Mouse (Mus musculus) limb, embryonic 14.5 days (tissue): ENCODE measurements at regions not wholly inside any gene's neighbourhood (a gene's known extent, or its start where the extent isn't known, plus 50 kb on each side); places are given as distances from the start of the nearest gene placed in this dataset.

Source experiments
- ATAC-seq: fragments of 200-750 bp; cut with Nextera tagmentation; 2 replicates; pipeline ENCODE4 v1.8.0; 2017; ENCODE audit warnings: low read depth, moderate number of reproducible peaks, moderate TSS enrichment; ENCODE audit not compliant: low FRiP score
- DNase-seq: peaks from one replicate; pipeline ENCODE4 v3.0.0-alpha.2; 2015; ENCODE audit warnings: low spot score
- H3K27ac ChIP-seq: fragments of 300-500 bp; sonication (generic); replicated peaks from 2 replicates; pipeline ENCODE4 v1.5.1; 2014; ENCODE audit warnings: low read depth, mild to moderate bottlenecking, low read length, moderate library complexity, mixed read lengths
- H3K27me3 ChIP-seq: fragments of 300-500 bp; sonication (generic); 2 replicates; pipeline ENCODE4 v1.6.1; 2014; ENCODE audit warnings: low read length, mixed read lengths; ENCODE audit not compliant: control insufficient read depth, insufficient read depth
- H3K36me3 ChIP-seq: fragments of 300-500 bp; sonication (generic); 2 replicates; pipeline ENCODE4 v1.6.1; 2014; ENCODE audit warnings: mild to moderate bottlenecking, low read length, moderate library complexity, mixed read lengths; ENCODE audit not compliant: control insufficient read depth, insufficient read depth
- H3K4me1 ChIP-seq: fragments of 300-500 bp; sonication (generic); 2 replicates; pipeline ENCODE4 v1.6.1; 2014; ENCODE audit warnings: antibody characterized with exemption, low read length, mixed read lengths; ENCODE audit not compliant: control insufficient read depth, insufficient read depth
- H3K4me2 ChIP-seq: fragments of 300-500 bp; sonication (generic); replicated peaks from 2 replicates; pipeline ENCODE4 v1.6.1; 2014; ENCODE audit warnings: low read depth, mild to moderate bottlenecking, low read length, moderate library complexity; ENCODE audit not compliant: severe bottlenecking
- H3K4me3 ChIP-seq: fragments of 300-500 bp; sonication (generic); replicated peaks from 2 replicates; pipeline ENCODE4 v1.5.1; 2014; ENCODE audit warnings: low read length
- H3K9ac ChIP-seq: fragments of 300-500 bp; sonication (generic); 2 replicates; pipeline ENCODE4 v1.6.1; 2014; ENCODE audit warnings: mild to moderate bottlenecking, low read depth, low read length, moderate library complexity; ENCODE audit not compliant: severe bottlenecking
- H3K9me3 ChIP-seq: fragments of 300-500 bp; sonication (generic); 2 replicates; pipeline ENCODE4 v1.6.1; 2016; ENCODE audit warnings: low read length; ENCODE audit not compliant: control insufficient read depth
- POLR2A ChIP-seq: fragments of 200-500 bp; IDR thresholded peaks from 2 replicates; pipeline ENCODE4 v1.8.0; 2012; ENCODE audit warnings: inconsistent platforms, mild to moderate bottlenecking, moderate library complexity, borderline replicate concordance; ENCODE audit not compliant: insufficient read depth, insufficient read length; ENCODE audit errors: extremely low read depth
- WGBS: fragments of 180-500 bp; shearing (Covaris S2); extraction: QIAGEN DNeasy Blood & Tissue Kit; methylation state at CpG from one replicate; pipeline ENCODE4 v1.1.7; 2014; 5-methylcytosine and 5-hydroxymethylcytosine counted together

GRCm38 (mm10) chr10:37561705-37562104 lies 423.0 kb upstream of the Marcks start:
- Histone ChIP-seq H3K4me1 (no peaks in the 10 kb centered on the region), H3K4me2 (no peak overlapping the region), H3K36me3 (no peaks in the 10 kb centered on the region), H3K9ac (no peak overlapping the region), H3K27me3 (no peaks in the 10 kb centered on the region), H3K9me3 (no peaks in the 10 kb centered on the region), H3K4me3 (no peak overlapping the region), H3K27ac (no peak overlapping the region)
- TF ChIP-seq POLR2A: no peak
- WGBS: 82% methylated on average over 2 of the region's 2 CpGs
- DNase-seq: no peak
- no peak for ATAC-seq

- Histone ChIP-seq H3K9me3 (no peaks in the 10 kb centered on the region; the same call in 1 of the 2 replicates), H3K4me3 (no peak overlapping the region), H3K36me3 (no peaks in the 10 kb centered on the region), H3K27ac (no peak overlapping the region), H3K27me3 (no peaks in the 10 kb centered on the region), H3K4me2 (no peak overlapping the region), H3K9ac (no peak overlapping the region), H3K4me1 (no peaks in the 10 kb centered on the region)
- ATAC-seq: no peak
- no peak for DNase-seq
- TF ChIP-seq POLR2A: no peak
- 89% methylated on average over 2 of the region's 2 CpGs for WGBS
Observed at GRCm38 (mm10) chr10:37549446-37549845, 410.7 kb upstream of the Marcks start.

GRCm38 (mm10) chr10:37540703-37541102 lies 402.0 kb upstream of the Marcks start:
- TF ChIP-seq POLR2A: no peak
- no peaks in the 10 kb centered on the region for H3K9me3 ChIP-seq
- no peak overlapping the region for H3K4me2 ChIP-seq
- H3K4me3 ChIP-seq: no peak overlapping the region
- no peak overlapping the region for H3K9ac ChIP-seq
- WGBS: 83% methylated on average over 1 of the region's 1 CpGs
- no peaks in the 10 kb centered on the region for H3K4me1 ChIP-seq
- no peaks in the 10 kb centered on the region for H3K27me3 ChIP-seq
- no peak for DNase-seq
- H3K27ac ChIP-seq: no peak overlapping the region
- no peaks in the 10 kb centered on the region for H3K36me3 ChIP-seq
- ATAC-seq: no peak

- Histone ChIP-seq H3K4me3 (no peak overlapping the region), H3K27ac (no peak overlapping the region), H3K9me3 (no peaks in the 10 kb centered on the region), H3K4me1 (no peaks in the 10 kb centered on the region), H3K9ac (no peak overlapping the region), H3K36me3 (no peaks in the 10 kb centered on the region), H3K4me2 (no peak overlapping the region), H3K27me3 (no peaks in the 10 kb centered on the region)
- 92% methylated on average over 3 of the region's 3 CpGs for WGBS
- no peak for TF ChIP-seq POLR2A
- DNase-seq: no peak
- no peak for ATAC-seq
Observed at GRCm38 (mm10) chr10:37505966-37506615, 367.4 kb upstream of the Marcks start.

DNA sequence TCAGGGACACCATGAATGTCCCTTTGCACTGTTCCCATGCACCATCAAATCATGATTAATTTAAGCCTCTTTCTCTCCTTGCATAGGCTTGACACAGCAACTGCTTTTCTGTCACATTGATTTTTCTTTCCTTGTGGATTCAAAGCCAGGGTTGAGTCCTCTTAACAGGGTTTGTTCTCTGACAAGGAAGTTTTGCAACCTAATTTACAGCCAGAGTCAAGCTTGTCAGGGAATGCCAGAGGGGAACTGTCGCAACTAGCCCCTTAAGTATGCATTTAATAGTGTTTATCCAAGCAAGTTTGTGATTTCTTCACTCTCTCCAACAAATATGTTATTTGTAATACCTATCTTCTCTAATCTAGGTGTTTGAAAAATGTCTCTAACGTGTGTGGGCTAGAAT lies 365.7 kb upstream of the Marcks start:
- no peaks in the 10 kb centered on the region for H3K27me3 ChIP-seq
- H3K4me1 ChIP-seq: no peaks in the 10 kb centered on the region
- no peak overlapping the region for H3K4me3 ChIP-seq
- no peak for ATAC-seq
- H3K4me2 ChIP-seq: no peak overlapping the region
- no peaks in the 10 kb centered on the region for H3K36me3 ChIP-seq
- no peak for DNase-seq
- 61% methylated on average over 2 of the region's 2 CpGs for WGBS
- H3K9ac ChIP-seq: no peak overlapping the region
- no peak for TF ChIP-seq POLR2A
- no peak overlapping the region for H3K27ac ChIP-seq
- H3K9me3 ChIP-seq: no peaks in the 10 kb centered on the region

- Histone ChIP-seq H3K9me3 (no peaks in the 10 kb centered on the region), H3K36me3 (no peaks in the 10 kb centered on the region), H3K4me2 (no peak overlapping the region), H3K4me1 (no peaks in the 10 kb centered on the region), H3K27me3 (no peaks in the 10 kb centered on the region), H3K27ac (no peak overlapping the region), H3K9ac (no peak overlapping the region), H3K4me3 (no peak overlapping the region)
- ATAC-seq (no peak), DNase-seq (no peak)
- no peak for TF ChIP-seq POLR2A
Observed at GRCm38 (mm10) chr10:37502505-37502904, 363.8 kb upstream of the Marcks start.
